Mouse (Mus musculus): ENCODE data around the gene Gltp. TPM values are rescaled to one million over a fixed set of nuclear protein-coding genes. Genes with fewer than 3 reads are reported as not detected.

Gene Gltp
- polyA plus RNA-seq, 1 experiment from 2014 or later: 65.0 TPM

- WGBS: 95% methylated on average over 5 of the region's 5 CpGs
- Histone ChIP-seq H3K36me3 (ENCODE audit: insufficient read depth, low read length) (peaks cover 4% of the 10 kb centered on the region; the same call in 1 of the 2 replicates), H3K9me3 (replicated peaks; ENCODE audit: low read length) (no peaks in the 10 kb centered on the region), H3K4me3 (replicated peaks; ENCODE audit: low read depth, low read length) (no peak overlapping the region), H3K27me3 (ENCODE audit: insufficient read depth, low read length) (no peaks in the 10 kb centered on the region), H3K4me2 (ENCODE audit: low read length) (no peak overlapping the region), H3K27ac (no peak overlapping the region), H3K4me1 (replicated peaks; ENCODE audit: insufficient read depth, low read length) (no peaks in the 10 kb centered on the region), H3K9ac (ENCODE audit: low read depth, low read length) (no peak overlapping the region)
- no peak for TF ChIP-seq CTCF (IDR thresholded peaks at IDR 0.05; ENCODE audit: low read depth)
- DNase-seq (ENCODE audit: low spot score) (no peak), ATAC-seq (replicated peaks; ENCODE audit: low FRiP score, low read depth) (no peak)
These were observed 21.8 kb downstream of the Gltp start for GRCm38 (mm10) chr5:114669014-114669413.

- H3K9me3 ChIP-seq (replicated peaks; ENCODE audit: low read length): no peaks in the 10 kb centered on the region
- DNase-seq (ENCODE audit: low spot score): peak; percentile 97
- peak overlapping the region; percentile 54 for H3K27ac ChIP-seq
- no peaks in the 10 kb centered on the region for H3K27me3 ChIP-seq (ENCODE audit: insufficient read depth, low read length)
- WGBS: 3% methylated on average over 36 of the region's 36 CpGs
- peak overlapping the region; percentile 13; the same call in 1 of the 2 replicates for H3K4me3 ChIP-seq (replicated peaks; ENCODE audit: low read depth, low read length)
- peak; percentile 100 for TF ChIP-seq CTCF (IDR thresholded peaks at IDR 0.05; ENCODE audit: low read depth)
- ATAC-seq (replicated peaks; ENCODE audit: low FRiP score, low read depth): peak; percentile 88
- peak overlapping the region; percentile 10; the same call in 1 of the 2 replicates for H3K9ac ChIP-seq (ENCODE audit: low read depth, low read length)
- peak overlapping the region; percentile 55 for H3K4me2 ChIP-seq (ENCODE audit: low read length)
- no peaks in the 10 kb centered on the region for H3K4me1 ChIP-seq (replicated peaks; ENCODE audit: insufficient read depth, low read length)
- H3K36me3 ChIP-seq (ENCODE audit: insufficient read depth, low read length): peaks cover 4% of the 10 kb centered on the region; the same call in 1 of the 2 replicates
These were observed 23.4 kb downstream of the Gltp start for GRCm38 (mm10) chr5:114667228-114667856.

- ATAC-seq (replicated peaks; ENCODE audit: low FRiP score, low read depth): no peak
- no peak overlapping the region for H3K4me3 ChIP-seq (replicated peaks; ENCODE audit: low read depth, low read length)
- no peak overlapping the region for H3K9ac ChIP-seq (ENCODE audit: low read depth, low read length)
- H3K4me2 ChIP-seq (ENCODE audit: low read length): no peak overlapping the region
- 77% methylated on average over 1 of the region's 1 CpGs for WGBS
- DNase-seq (ENCODE audit: low spot score): no peak
- no peaks in the 10 kb centered on the region for H3K4me1 ChIP-seq (replicated peaks; ENCODE audit: insufficient read depth, low read length)
- H3K9me3 ChIP-seq (replicated peaks; ENCODE audit: low read length): no peaks in the 10 kb centered on the region
- H3K27ac ChIP-seq: no peak overlapping the region
- H3K27me3 ChIP-seq (ENCODE audit: insufficient read depth, low read length): no peaks in the 10 kb centered on the region
- peaks cover 4% of the 10 kb centered on the region; the same call in 1 of the 2 replicates for H3K36me3 ChIP-seq (ENCODE audit: insufficient read depth, low read length)
- TF ChIP-seq CTCF (IDR thresholded peaks at IDR 0.05; ENCODE audit: low read depth): no peak
These were observed 24.1 kb downstream of the Gltp start for GRCm38 (mm10) chr5:114666659-114667058.

- Histone ChIP-seq H3K36me3 (ENCODE audit: insufficient read depth, low read length) (peaks cover under 1% of the 10 kb centered on the region; the same call in 1 of the 2 replicates), H3K4me1 (replicated peaks; ENCODE audit: insufficient read depth, low read length) (no peaks in the 10 kb centered on the region), H3K4me3 (replicated peaks; ENCODE audit: low read depth, low read length) (no peak overlapping the region), H3K9me3 (replicated peaks; ENCODE audit: low read length) (no peaks in the 10 kb centered on the region), H3K27ac (no peak overlapping the region), H3K9ac (ENCODE audit: low read depth, low read length) (no peak overlapping the region), H3K4me2 (ENCODE audit: low read length) (no peak overlapping the region), H3K27me3 (ENCODE audit: insufficient read depth, low read length) (no peaks in the 10 kb centered on the region)
- DNase-seq (ENCODE audit: low spot score): peak; percentile 44
- ATAC-seq (replicated peaks; ENCODE audit: low FRiP score, low read depth): no peak; the same call in 1 of the 2 replicates
- TF ChIP-seq CTCF (IDR thresholded peaks at IDR 0.05; ENCODE audit: low read depth): no peak
- 56% methylated on average over 7 of the region's 7 CpGs for WGBS
These were observed 26.0 kb downstream of the Gltp start for GRCm38 (mm10) chr5:114664750-114665149.

GRCm38 (mm10) chr5:114664139-114664538, 26.6 kb downstream of the Gltp start:
- TF ChIP-seq CTCF (IDR thresholded peaks at IDR 0.05; ENCODE audit: low read depth): no peak
- ATAC-seq (replicated peaks; ENCODE audit: low FRiP score, low read depth): no peak
- Histone ChIP-seq H3K9me3 (replicated peaks; ENCODE audit: low read length) (no peaks in the 10 kb centered on the region), H3K4me3 (replicated peaks; ENCODE audit: low read depth, low read length) (no peak overlapping the region), H3K4me2 (ENCODE audit: low read length) (no peak overlapping the region), H3K27me3 (ENCODE audit: insufficient read depth, low read length) (no peaks in the 10 kb centered on the region), H3K9ac (ENCODE audit: low read depth, low read length) (no peak overlapping the region), H3K4me1 (replicated peaks; ENCODE audit: insufficient read depth, low read length) (no peaks in the 10 kb centered on the region), H3K36me3 (ENCODE audit: insufficient read depth, low read length) (no peaks in the 10 kb centered on the region), H3K27ac (no peak overlapping the region)
- no peak for DNase-seq (ENCODE audit: low spot score)
- WGBS: 70% methylated on average over 4 of the region's 4 CpGs

- H3K4me1 ChIP-seq (replicated peaks; ENCODE audit: insufficient read depth, low read length): peaks cover 12% of the 10 kb centered on the region; the same call in 1 of the 2 replicates
- peaks cover 4% of the 10 kb centered on the region; the same call in 1 of the 2 replicates for H3K27me3 ChIP-seq (ENCODE audit: insufficient read depth, low read length)
- no peak overlapping the region for H3K4me2 ChIP-seq (ENCODE audit: low read length)
- no peak overlapping the region for H3K4me3 ChIP-seq (replicated peaks; ENCODE audit: low read depth, low read length)
- no peak overlapping the region for H3K27ac ChIP-seq
- DNase-seq (ENCODE audit: low spot score): no peak
- no peak overlapping the region for H3K9ac ChIP-seq (ENCODE audit: low read depth, low read length)
- no peaks in the 10 kb centered on the region for H3K36me3 ChIP-seq (ENCODE audit: insufficient read depth, low read length)
- no peaks in the 10 kb centered on the region for H3K9me3 ChIP-seq (replicated peaks; ENCODE audit: low read length)
- WGBS: 54% methylated on average over 6 of the region's 6 CpGs
- TF ChIP-seq CTCF (IDR thresholded peaks at IDR 0.05; ENCODE audit: low read depth): no peak
- no peak for ATAC-seq (replicated peaks; ENCODE audit: low FRiP score, low read depth)
These were observed 29.8 kb downstream of the Gltp start for GRCm38 (mm10) chr5:114661029-114661428.

Measured in kidney, postnatal 0 days (tissue).